Mouse (Mus musculus): ENCODE results near the gene Ube2j1. TPM values are rescaled to one million over a fixed set of nuclear protein-coding genes. Genes with fewer than 3 reads are reported as not detected.

Ube2j1 gene
- polyA plus RNA-seq, 1 experiment from 2014 or later: 78.3 TPM

- Histone ChIP-seq H3K4me2 (replicated peaks) (no peak overlapping the region), H3K9ac (no peak overlapping the region), H3K4me3 (replicated peaks; ENCODE audit: low read length) (no peak overlapping the region), H3K27me3 (ENCODE audit: control insufficient read depth, insufficient read depth, low read length) (no peaks in the 10 kb centered on the region), H3K27ac (no peak overlapping the region), H3K9me3 (ENCODE audit: control insufficient read depth, low read length) (no peaks in the 10 kb centered on the region), H3K4me1 (replicated peaks; ENCODE audit: control insufficient read depth, insufficient read depth, low read length) (peaks cover 20% of the 10 kb centered on the region), H3K36me3 (replicated peaks; ENCODE audit: control insufficient read depth, insufficient read depth) (peaks cover 21% of the 10 kb centered on the region)
- 89% methylated on average over 6 of the region's 6 CpGs for WGBS
- DNase-seq (ENCODE audit: low spot score) (no peak), ATAC-seq (ENCODE audit: low FRiP score) (no peak)
Measured at GRCm38 (mm10) chr4:33033515-33033914, 2.3 kb downstream of the Ube2j1 start.

GRCm38 (mm10) chr4:33039826-33040225 lies 8.6 kb downstream of the Ube2j1 start:
- ATAC-seq (ENCODE audit: low FRiP score): no peak
- 86% methylated on average over 4 of the region's 4 CpGs for WGBS
- H3K4me1 ChIP-seq (replicated peaks; ENCODE audit: control insufficient read depth, insufficient read depth, low read length): no peaks in the 10 kb centered on the region
- no peak overlapping the region for H3K4me3 ChIP-seq (replicated peaks; ENCODE audit: low read length)
- no peak overlapping the region for H3K27ac ChIP-seq
- H3K4me2 ChIP-seq (replicated peaks): no peak overlapping the region
- H3K9me3 ChIP-seq (ENCODE audit: control insufficient read depth, low read length): no peaks in the 10 kb centered on the region
- no peaks in the 10 kb centered on the region for H3K27me3 ChIP-seq (ENCODE audit: control insufficient read depth, insufficient read depth, low read length)
- no peak overlapping the region for H3K9ac ChIP-seq
- no peak for DNase-seq (ENCODE audit: low spot score)
- peaks cover 77% of the 10 kb centered on the region for H3K36me3 ChIP-seq (replicated peaks; ENCODE audit: control insufficient read depth, insufficient read depth)

GRCm38 (mm10) chr4:33049601-33050000 lies 18.4 kb downstream of the Ube2j1 start:
- no peak overlapping the region for H3K27ac ChIP-seq

GRCm38 (mm10) chr4:33052055-33052454 lies 20.8 kb downstream of the Ube2j1 start:
- 95% methylated on average over 3 of the region's 3 CpGs for WGBS
- Histone ChIP-seq H3K9me3 (ENCODE audit: control insufficient read depth, low read length) (no peaks in the 10 kb centered on the region), H3K36me3 (replicated peaks; ENCODE audit: control insufficient read depth, insufficient read depth) (peaks cover 53% of the 10 kb centered on the region), H3K4me2 (replicated peaks) (no peak overlapping the region), H3K27ac (no peak overlapping the region), H3K27me3 (ENCODE audit: control insufficient read depth, insufficient read depth, low read length) (no peaks in the 10 kb centered on the region), H3K9ac (no peak overlapping the region), H3K4me1 (replicated peaks; ENCODE audit: control insufficient read depth, insufficient read depth, low read length) (no peaks in the 10 kb centered on the region), H3K4me3 (replicated peaks; ENCODE audit: low read length) (no peak overlapping the region)
- no peak for DNase-seq (ENCODE audit: low spot score)
- no peak for ATAC-seq (ENCODE audit: low FRiP score)

More at GRCm38 (mm10) chr4:33049601-33050000, 18.4 kb downstream of the Ube2j1 start:
- no peak for ATAC-seq (ENCODE audit: low FRiP score)
- no peak for DNase-seq (ENCODE audit: low spot score)
- no peak overlapping the region for H3K4me3 ChIP-seq (replicated peaks; ENCODE audit: low read length)
- 98% methylated on average over 11 of the region's 11 CpGs for WGBS
- no peaks in the 10 kb centered on the region for H3K4me1 ChIP-seq (replicated peaks; ENCODE audit: control insufficient read depth, insufficient read depth, low read length)
- peaks cover 78% of the 10 kb centered on the region for H3K36me3 ChIP-seq (replicated peaks; ENCODE audit: control insufficient read depth, insufficient read depth)
- no peaks in the 10 kb centered on the region for H3K27me3 ChIP-seq (ENCODE audit: control insufficient read depth, insufficient read depth, low read length)
- H3K9ac ChIP-seq: no peak overlapping the region
- H3K9me3 ChIP-seq (ENCODE audit: control insufficient read depth, low read length): no peaks in the 10 kb centered on the region
- H3K4me2 ChIP-seq (replicated peaks): no peak overlapping the region

GRCm38 (mm10) chr4:33052650-33053049 lies 21.4 kb downstream of the Ube2j1 start:
- Histone ChIP-seq H3K4me1 (replicated peaks; ENCODE audit: control insufficient read depth, insufficient read depth, low read length) (no peaks in the 10 kb centered on the region), H3K36me3 (replicated peaks; ENCODE audit: control insufficient read depth, insufficient read depth) (peaks cover 48% of the 10 kb centered on the region), H3K4me2 (replicated peaks) (no peak overlapping the region), H3K27me3 (ENCODE audit: control insufficient read depth, insufficient read depth, low read length) (no peaks in the 10 kb centered on the region), H3K4me3 (replicated peaks; ENCODE audit: low read length) (no peak overlapping the region), H3K9me3 (ENCODE audit: control insufficient read depth, low read length) (no peaks in the 10 kb centered on the region), H3K27ac (no peak overlapping the region), H3K9ac (no peak overlapping the region)
- no peak for ATAC-seq (ENCODE audit: low FRiP score)
- 93% methylated on average over 5 of the region's 5 CpGs for WGBS
- DNase-seq (ENCODE audit: low spot score): no peak

GRCm38 (mm10) chr4:33054426-33054825 lies 23.2 kb downstream of the Ube2j1 start:
- Histone ChIP-seq H3K4me3 (replicated peaks; ENCODE audit: low read length) (no peak overlapping the region), H3K9me3 (ENCODE audit: control insufficient read depth, low read length) (no peaks in the 10 kb centered on the region), H3K27me3 (ENCODE audit: control insufficient read depth, insufficient read depth, low read length) (no peaks in the 10 kb centered on the region), H3K4me2 (replicated peaks) (no peak overlapping the region), H3K27ac (no peak overlapping the region), H3K9ac (no peak overlapping the region), H3K36me3 (replicated peaks; ENCODE audit: control insufficient read depth, insufficient read depth) (peaks cover 31% of the 10 kb centered on the region), H3K4me1 (replicated peaks; ENCODE audit: control insufficient read depth, insufficient read depth, low read length) (no peaks in the 10 kb centered on the region)
- no peak for DNase-seq (ENCODE audit: low spot score)
- no peak for ATAC-seq (ENCODE audit: low FRiP score)

GRCm38 (mm10) chr4:33056317-33056716 lies 25.1 kb downstream of the Ube2j1 start:
- Histone ChIP-seq H3K9me3 (ENCODE audit: control insufficient read depth, low read length) (no peaks in the 10 kb centered on the region), H3K4me3 (replicated peaks; ENCODE audit: low read length) (no peak overlapping the region), H3K4me1 (replicated peaks; ENCODE audit: control insufficient read depth, insufficient read depth, low read length) (no peaks in the 10 kb centered on the region), H3K27ac (no peak overlapping the region), H3K36me3 (replicated peaks; ENCODE audit: control insufficient read depth, insufficient read depth) (peaks cover 13% of the 10 kb centered on the region), H3K27me3 (ENCODE audit: control insufficient read depth, insufficient read depth, low read length) (no peaks in the 10 kb centered on the region), H3K9ac (no peak overlapping the region), H3K4me2 (replicated peaks) (no peak overlapping the region)
- 100% methylated on average over 1 of the region's 1 CpGs for WGBS
- DNase-seq (ENCODE audit: low spot score): no peak
- no peak for ATAC-seq (ENCODE audit: low FRiP score)

GRCm38 (mm10) chr4:33057890-33058687 lies 26.9 kb downstream of the Ube2j1 start:
- ATAC-seq (ENCODE audit: low FRiP score) (no peak), DNase-seq (ENCODE audit: low spot score) (no peak)
- no peaks in the 10 kb centered on the region; the same call in 1 of the 2 replicates for H3K36me3 ChIP-seq (replicated peaks; ENCODE audit: control insufficient read depth, insufficient read depth)
- 80% methylated on average over 11 of the region's 11 CpGs for WGBS
- no peaks in the 10 kb centered on the region for H3K4me1 ChIP-seq (replicated peaks; ENCODE audit: control insufficient read depth, insufficient read depth, low read length)
- H3K4me2 ChIP-seq (replicated peaks): no peak overlapping the region
- no peak overlapping the region for H3K4me3 ChIP-seq (replicated peaks; ENCODE audit: low read length)
- H3K9me3 ChIP-seq (ENCODE audit: control insufficient read depth, low read length): no peaks in the 10 kb centered on the region
- H3K9ac ChIP-seq: no peak overlapping the region
- H3K27ac ChIP-seq: no peak overlapping the region
- H3K27me3 ChIP-seq (ENCODE audit: control insufficient read depth, insufficient read depth, low read length): no peaks in the 10 kb centered on the region

GRCm38 (mm10) chr4:33061158-33061557 lies 29.9 kb downstream of the Ube2j1 start:
- H3K9ac ChIP-seq: no peak overlapping the region
- no peak overlapping the region for H3K4me2 ChIP-seq (replicated peaks)
- no peak overlapping the region for H3K4me3 ChIP-seq (replicated peaks; ENCODE audit: low read length)
- no peak overlapping the region for H3K27ac ChIP-seq
- 70% methylated on average over 7 of the region's 7 CpGs for WGBS
- no peaks in the 10 kb centered on the region for H3K4me1 ChIP-seq (replicated peaks; ENCODE audit: control insufficient read depth, insufficient read depth, low read length)
- no peaks in the 10 kb centered on the region for H3K36me3 ChIP-seq (replicated peaks; ENCODE audit: control insufficient read depth, insufficient read depth)
- H3K9me3 ChIP-seq (ENCODE audit: control insufficient read depth, low read length): no peaks in the 10 kb centered on the region
- no peak for ATAC-seq (ENCODE audit: low FRiP score)
- no peaks in the 10 kb centered on the region for H3K27me3 ChIP-seq (ENCODE audit: control insufficient read depth, insufficient read depth, low read length)
- DNase-seq (ENCODE audit: low spot score): no peak
